Mouse (Mus musculus): ENCODE data around the gene Usp5. TPM values are rescaled to one million over a fixed set of nuclear protein-coding genes. Genes with fewer than 3 reads are reported as not detected.

Usp5 gene
- total and polyA plus RNA-seq, 2 experiments from 2014 or later, result 191 to 215 TPM

DNA sequence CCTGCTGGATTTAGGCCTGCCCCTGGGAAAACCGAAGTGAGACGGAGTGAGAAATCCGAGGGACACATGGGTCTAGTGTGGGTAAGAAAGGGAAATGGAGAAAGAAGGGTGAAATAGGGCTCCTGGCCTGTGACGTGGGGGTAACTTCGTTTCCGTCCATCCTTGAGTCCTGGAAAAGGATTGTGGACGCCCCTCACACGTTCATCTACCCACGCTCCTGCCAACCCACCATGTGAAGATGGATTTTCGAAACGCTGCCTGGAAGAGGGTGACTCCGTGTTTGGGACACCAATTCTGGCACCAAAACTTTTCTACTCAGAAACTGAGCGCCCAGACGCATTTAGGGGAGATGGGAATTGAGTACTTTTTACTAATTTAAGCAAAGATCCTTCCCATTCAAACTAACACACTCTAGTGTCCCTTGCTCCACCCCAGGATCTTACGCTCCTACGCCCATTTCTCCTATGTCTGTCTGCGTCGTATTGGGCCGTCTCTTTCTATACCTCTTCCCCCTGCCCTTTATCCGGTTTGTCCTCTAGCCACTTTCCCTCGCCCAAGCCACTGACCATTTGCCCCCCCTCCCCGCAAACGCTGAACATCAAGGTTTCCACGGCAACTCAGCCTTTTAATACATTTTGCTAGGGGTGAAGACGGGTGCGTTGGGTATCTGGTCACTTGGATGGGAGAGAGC, 28.7 kb upstream of the Usp5 start:
- ATAC-seq, result no peak

DNA sequence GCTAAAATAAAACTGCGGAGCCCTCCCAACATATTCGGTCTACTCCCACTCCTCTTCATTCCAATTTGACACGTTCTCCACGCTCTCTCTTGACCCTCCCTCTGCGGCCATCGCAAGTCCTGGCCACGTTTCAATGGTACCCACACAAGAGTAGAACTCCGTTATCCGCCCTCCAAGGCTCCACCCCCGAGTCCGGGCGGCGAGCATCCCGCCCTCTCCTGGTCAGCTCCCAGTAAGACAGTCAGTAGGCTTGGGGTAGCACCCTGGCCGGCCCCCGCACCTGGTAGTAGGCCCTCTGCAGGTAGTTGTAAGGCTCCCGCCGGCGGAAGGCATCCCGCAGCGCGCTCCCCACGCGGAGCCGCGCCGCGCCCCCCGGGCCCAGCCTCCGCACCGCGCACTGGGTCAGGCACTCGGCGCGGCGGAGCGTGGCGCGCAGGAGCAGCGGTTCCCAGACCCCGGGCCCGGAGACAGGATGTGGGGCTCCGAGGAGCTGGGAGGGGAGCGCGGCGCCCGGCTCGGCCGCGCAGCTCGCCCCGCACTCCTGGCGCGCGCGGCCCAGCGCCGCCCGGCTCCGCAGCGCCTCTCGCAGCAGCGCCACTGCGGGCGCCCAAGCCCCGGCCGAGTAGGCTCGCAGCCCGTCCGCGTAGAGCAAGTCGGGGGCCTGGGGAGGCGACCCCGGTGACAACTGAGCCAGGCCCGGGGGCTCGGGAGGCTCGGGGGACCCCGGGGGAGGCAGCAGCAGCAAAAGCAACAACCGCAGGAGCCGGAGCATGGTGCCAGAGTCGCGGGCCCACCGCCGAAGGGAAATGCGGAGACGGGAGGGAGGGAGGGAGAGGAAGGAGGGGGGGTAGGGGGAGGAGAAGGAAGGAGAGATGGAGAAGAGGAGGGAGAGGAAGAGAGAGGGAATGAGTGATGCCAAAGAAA, 27.9 kb upstream of the Usp5 start, which contains the start of gene P3h3:
P3h3 (minus strand) TSS at position 837 of the 924 bp plus-strand sequence.
- H3K9me3 ChIP-seq (ENCODE audit: low read length), result no peaks in the 10 kb centered on the region
- 2% methylated on average over 78 of the region's 86 CpGs for WGBS
- H3K4me3 ChIP-seq (ENCODE audit: low read depth, low read length), result peak within 1 kb of the TSS; percentile 70
- peak; percentile 89 for ATAC-seq
- H3K27ac ChIP-seq (ENCODE audit: low read depth, low read length), result peak within 1 kb of the TSS; percentile 98
- peak within 1 kb of the TSS; percentile 84 for H3K4me2 ChIP-seq (ENCODE audit: low read depth)
- DNase-seq, result peak; percentile 90
- H3K27me3 ChIP-seq (ENCODE audit: insufficient read depth, low read length), result no peaks in the 10 kb centered on the region
- TF ChIP-seq CTCF (IDR thresholded peaks at IDR 0.05; ENCODE audit: low read depth), result peak; percentile 82
- peaks cover 7% of the 10 kb centered on the region for H3K4me1 ChIP-seq (ENCODE audit: insufficient read depth)
- H3K36me3 ChIP-seq (ENCODE audit: insufficient read depth), result peaks cover 33% of the 10 kb centered on the region; the same call in 1 of the 2 replicates
- peak within 1 kb of the TSS; percentile 98 for H3K9ac ChIP-seq

More for the DNA sequence above, 28.7 kb upstream of the Usp5 start:
- Histone ChIP-seq H3K9me3 (ENCODE audit: low read length) (no peaks in the 10 kb centered on the region), H3K27me3 (ENCODE audit: insufficient read depth, low read length) (no peaks in the 10 kb centered on the region), H3K4me1 (ENCODE audit: insufficient read depth) (peaks cover 14% of the 10 kb centered on the region), H3K9ac (peak overlapping the region; percentile 98), H3K27ac (ENCODE audit: low read depth, low read length) (peak overlapping the region; percentile 98), H3K4me3 (ENCODE audit: low read depth, low read length) (peak overlapping the region; percentile 70), H3K4me2 (ENCODE audit: low read depth) (peak overlapping the region; percentile 84), H3K36me3 (ENCODE audit: insufficient read depth) (peaks cover 28% of the 10 kb centered on the region; the same call in 1 of the 2 replicates)
- no peak for TF ChIP-seq CTCF (IDR thresholded peaks at IDR 0.05; ENCODE audit: low read depth)
- no peak for DNase-seq
- WGBS, result 20% methylated on average over 26 of the region's 26 CpGs

DNA sequence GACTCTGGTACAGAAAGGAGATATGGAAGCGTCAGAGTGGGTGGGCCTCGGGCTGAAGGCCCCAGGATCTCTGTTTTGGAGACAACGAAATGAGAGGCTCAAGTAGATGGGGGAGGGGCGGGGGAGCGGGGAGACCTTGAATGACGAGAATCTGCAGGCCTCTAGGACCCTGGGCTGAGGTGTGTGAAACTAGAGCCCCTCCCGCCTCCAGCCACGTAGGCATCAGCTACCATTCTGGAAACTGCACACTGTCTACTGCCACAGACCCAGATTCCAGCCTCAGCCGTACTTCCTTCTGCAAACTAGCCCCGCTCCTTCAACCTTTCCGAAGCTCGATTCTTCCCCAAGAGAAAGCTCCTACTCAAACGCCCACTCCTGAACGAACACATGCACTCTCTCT, 27.0 kb upstream of the Usp5 start:
- DNase-seq, result peak; percentile 84
- peak overlapping the region; percentile 98 for H3K27ac ChIP-seq (ENCODE audit: low read depth, low read length)
- 7% methylated on average over 14 of the region's 14 CpGs for WGBS
- H3K4me1 ChIP-seq (ENCODE audit: insufficient read depth), result peaks cover 7% of the 10 kb centered on the region; the same call in 1 of the 2 replicates
- H3K4me3 ChIP-seq (ENCODE audit: low read depth, low read length), result peak overlapping the region; percentile 70
- H3K9ac ChIP-seq, result peak overlapping the region; percentile 98
- H3K9me3 ChIP-seq (ENCODE audit: low read length), result no peaks in the 10 kb centered on the region
- H3K27me3 ChIP-seq (ENCODE audit: insufficient read depth, low read length), result no peaks in the 10 kb centered on the region
- no peak for TF ChIP-seq CTCF (IDR thresholded peaks at IDR 0.05; ENCODE audit: low read depth)
- H3K4me2 ChIP-seq (ENCODE audit: low read depth), result peak overlapping the region; percentile 84
- H3K36me3 ChIP-seq (ENCODE audit: insufficient read depth), result peaks cover 32% of the 10 kb centered on the region; the same call in 1 of the 2 replicates
- ATAC-seq, result peak; percentile 76

- TF ChIP-seq CTCF (IDR thresholded peaks at IDR 0.05; ENCODE audit: low read depth), result no peak
These were observed 25.4 kb upstream of the Usp5 start for GRCm38 (mm10) chr6:124854647-124855046.

DNA sequence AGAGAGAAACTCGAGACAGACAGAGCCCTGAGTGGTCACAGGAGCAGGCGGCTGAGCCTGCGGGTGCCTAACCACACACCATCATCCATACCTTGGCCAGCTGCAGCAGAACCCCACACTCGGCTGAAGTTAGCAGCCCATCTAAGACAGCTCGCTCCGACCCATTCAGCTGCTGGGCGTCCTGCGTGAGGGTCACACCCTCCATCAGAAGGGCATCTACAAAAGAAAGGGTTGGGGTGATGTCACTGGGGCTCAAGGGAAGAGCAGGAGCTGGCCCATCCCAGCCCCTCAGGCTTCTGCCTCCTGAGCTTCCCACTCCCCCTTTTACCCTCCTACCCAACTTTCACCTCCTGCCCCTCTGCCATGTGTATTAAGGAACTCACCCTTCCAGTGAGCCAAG, 21.3 kb upstream of the Usp5 start:
- Histone ChIP-seq H3K36me3 (ENCODE audit: insufficient read depth) (peaks cover 26% of the 10 kb centered on the region), H3K9ac (no peak overlapping the region), H3K9me3 (ENCODE audit: low read length) (no peaks in the 10 kb centered on the region), H3K27ac (ENCODE audit: low read depth, low read length) (no peak overlapping the region), H3K4me1 (ENCODE audit: insufficient read depth) (no peaks in the 10 kb centered on the region), H3K4me3 (ENCODE audit: low read depth, low read length) (no peak overlapping the region), H3K27me3 (ENCODE audit: insufficient read depth, low read length) (no peaks in the 10 kb centered on the region), H3K4me2 (ENCODE audit: low read depth) (no peak overlapping the region)
- no peak for TF ChIP-seq CTCF (IDR thresholded peaks at IDR 0.05; ENCODE audit: low read depth)
- no peak for DNase-seq
- 59% methylated on average over 8 of the region's 8 CpGs for WGBS
- ATAC-seq, result no peak

More at GRCm38 (mm10) chr6:124854647-124855046, 25.4 kb upstream of the Usp5 start:
- Histone ChIP-seq H3K27ac (ENCODE audit: low read depth, low read length) (no peak overlapping the region), H3K4me2 (ENCODE audit: low read depth) (no peak overlapping the region), H3K36me3 (ENCODE audit: insufficient read depth) (peaks cover 25% of the 10 kb centered on the region), H3K9me3 (ENCODE audit: low read length) (no peaks in the 10 kb centered on the region), H3K9ac (no peak overlapping the region), H3K27me3 (ENCODE audit: insufficient read depth, low read length) (no peaks in the 10 kb centered on the region), H3K4me3 (ENCODE audit: low read depth, low read length) (no peak overlapping the region), H3K4me1 (ENCODE audit: insufficient read depth) (peaks cover 7% of the 10 kb centered on the region; the same call in 1 of the 2 replicates)
- DNase-seq (no peak), ATAC-seq (no peak)
- WGBS, result 76% methylated on average over 12 of the region's 12 CpGs

DNA sequence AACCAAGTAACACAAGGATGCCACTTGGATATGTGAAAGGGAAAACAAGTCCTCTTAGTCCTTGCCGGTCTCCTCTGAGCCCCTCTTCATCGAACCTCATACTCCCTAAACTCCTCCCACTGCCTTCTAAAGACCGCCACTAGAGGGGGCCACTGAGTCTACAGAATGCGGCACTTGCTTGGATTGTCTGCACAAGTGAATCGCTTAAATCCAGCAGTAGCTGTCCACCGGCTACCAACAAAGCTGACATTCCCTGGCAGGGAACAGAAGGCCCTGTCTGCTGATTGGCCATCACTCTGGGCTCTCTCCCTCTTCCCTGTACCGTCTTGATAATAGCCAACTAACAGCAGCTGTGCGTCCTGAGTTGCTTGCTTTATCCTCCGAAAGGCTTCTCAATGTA, 18.0 kb upstream of the Usp5 start:
- H3K4me2 ChIP-seq (ENCODE audit: low read depth), result 0 out of 2 replicates have a peak overlapping the region, but pooled peaks have one; percentile 5
- no peaks in the 10 kb centered on the region for H3K9me3 ChIP-seq (ENCODE audit: low read length)

More for the DNA sequence above, 18.0 kb upstream of the Usp5 start:
- 3% methylated on average over 9 of the region's 9 CpGs for WGBS
- peaks cover 18% of the 10 kb centered on the region for H3K36me3 ChIP-seq (ENCODE audit: insufficient read depth)
- H3K27me3 ChIP-seq (ENCODE audit: insufficient read depth, low read length), result no peaks in the 10 kb centered on the region
- ATAC-seq, result peak; percentile 91
- H3K4me1 ChIP-seq (ENCODE audit: insufficient read depth), result no peaks in the 10 kb centered on the region
- H3K4me3 ChIP-seq (ENCODE audit: low read depth, low read length), result no peak overlapping the region
- peak overlapping the region; percentile 11; the same call in 1 of the 2 replicates for H3K27ac ChIP-seq (ENCODE audit: low read depth, low read length)
- DNase-seq, result peak; percentile 97
- peak; percentile 99 for TF ChIP-seq CTCF (IDR thresholded peaks at IDR 0.05; ENCODE audit: low read depth)
- H3K9ac ChIP-seq, result no peak overlapping the region
